Mouse (Mus musculus) midbrain, embryonic 13.5 days (tissue): Measurements from ENCODE around the gene Adam15. TPM values are rescaled to one million over a fixed set of nuclear protein-coding genes. Genes with fewer than 3 reads are reported as not detected.

Experiments
- ATAC-seq: fragments of 200-750 bp; cut with Nextera tagmentation; 2 replicates; pipeline ENCODE4 v1.8.0; 2017; ENCODE audit warnings: mild to moderate bottlenecking, moderate TSS enrichment, moderate library complexity
- H3K27ac ChIP-seq: fragments of 300-500 bp; sonication (generic); 2 replicates; pipeline ENCODE4 v1.5.1; 2015; ENCODE audit warnings: inconsistent platforms, mild to moderate bottlenecking, moderate library complexity
- H3K27me3 ChIP-seq: fragments of 300-500 bp; sonication (generic); 2 replicates; pipeline ENCODE4 v1.6.1; 2015; ENCODE audit warnings: mild to moderate bottlenecking, inconsistent platforms
- H3K36me3 ChIP-seq: fragments of 300-500 bp; sonication (generic); 2 replicates; pipeline ENCODE4 v1.6.1; 2015; ENCODE audit warnings: mild to moderate bottlenecking, inconsistent platforms
- H3K4me1 ChIP-seq: fragments of 300-500 bp; sonication (generic); replicated peaks from 2 replicates; pipeline ENCODE4 v1.6.1; 2015; ENCODE audit warnings: inconsistent platforms
- H3K4me2 ChIP-seq: fragments of 300-500 bp; sonication (generic); replicated peaks from 2 replicates; pipeline ENCODE4 v1.6.1; 2015; ENCODE audit warnings: moderate library complexity, mild to moderate bottlenecking, inconsistent platforms
- H3K4me3 ChIP-seq: fragments of 300-500 bp; sonication (generic); replicated peaks from 2 replicates; pipeline ENCODE4 v1.5.1; 2015; ENCODE audit warnings: mild to moderate bottlenecking, inconsistent platforms
- H3K9ac ChIP-seq: fragments of 300-500 bp; sonication (generic); replicated peaks from 2 replicates; pipeline ENCODE4 v1.6.1; 2015; ENCODE audit warnings: mild to moderate bottlenecking, inconsistent platforms
- H3K9me3 ChIP-seq: fragments of 300-500 bp; sonication (generic); 2 replicates; pipeline ENCODE4 v1.6.1; 2016; ENCODE audit warnings: mild to moderate bottlenecking, inconsistent platforms
- WGBS: fragments of 180-500 bp; shearing (Covaris S2); methylation state at CpG from one replicate; pipeline ENCODE4 v1.1.7; 2015; 5-methylcytosine and 5-hydroxymethylcytosine counted together
- polyA plus RNA-seq: library from polyadenylated mRNA; unstranded; fragments of >200 nt; fragmentation: Nextera tagmentation; extraction: Ambion mirVana; gene quantifications from 2 replicates; pipeline ENCODE4 v1.2.1, GENCODE M21; 2015

Gene Adam15
- polyA plus RNA-seq, 1 experiment from 2014 or later, result 34.2 TPM

DNA sequence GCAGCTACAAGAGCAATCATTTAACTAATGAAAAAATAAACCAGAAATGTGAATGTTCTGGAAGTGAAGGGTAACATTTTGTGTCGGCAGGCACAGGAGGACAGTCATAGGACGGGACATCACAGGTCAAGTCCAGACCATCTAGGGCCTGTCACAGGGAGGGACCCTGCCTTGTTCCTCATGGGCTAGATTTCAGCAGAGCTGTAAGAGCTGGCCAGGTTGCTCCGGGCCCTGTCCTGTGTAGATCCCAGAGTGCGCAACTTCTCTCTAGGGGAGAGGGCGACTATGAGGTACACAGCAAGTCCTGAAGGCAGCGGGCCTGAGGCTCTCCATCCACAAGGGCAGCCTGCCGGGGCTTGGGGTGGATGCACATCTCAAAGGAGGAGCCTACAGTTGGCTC, 11.9 kb upstream of the Adam15 start, which contains the start of gene Dcst2:
Gene Dcst2 (plus strand): TSS at position 301 of the 400 bp plus-strand sequence.
- WGBS, result 86% methylated on average over 7 of the region's 7 CpGs
- ATAC-seq, result no peak

DNA sequence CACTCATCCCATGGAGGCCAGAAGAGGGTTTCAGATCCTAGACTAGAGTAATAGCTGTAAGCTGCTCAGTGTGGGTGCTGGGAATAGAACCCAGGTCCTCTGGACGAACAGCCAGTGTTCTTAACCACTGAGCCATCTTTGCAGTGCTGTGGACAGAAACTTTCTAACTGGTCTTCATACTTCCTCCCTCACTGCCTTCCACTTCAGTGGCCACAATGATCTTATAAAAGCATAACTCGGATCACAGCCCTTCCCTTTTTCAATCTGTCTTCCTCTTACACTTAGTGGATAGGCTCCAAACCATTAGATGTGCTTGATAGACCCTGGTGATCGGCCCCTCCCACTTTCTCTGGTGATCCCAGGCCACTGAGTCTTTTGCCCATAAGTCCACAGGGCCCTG, 10.4 kb upstream of the Adam15 start:
- peaks cover 12% of the 10 kb centered on the region for H3K27me3 ChIP-seq
- 0 out of 2 replicates have a peak, but pooled peaks cover 4% of the 10 kb centered on the region for H3K4me1 ChIP-seq
- H3K4me3 ChIP-seq, result no peak overlapping the region
- no peaks in the 10 kb centered on the region for H3K36me3 ChIP-seq
- no peak overlapping the region for H3K4me2 ChIP-seq
- WGBS, result 84% methylated on average over 3 of the region's 3 CpGs
- no peaks in the 10 kb centered on the region for H3K9me3 ChIP-seq
- ATAC-seq, result no peak
- H3K9ac ChIP-seq, result no peak overlapping the region
- H3K27ac ChIP-seq, result no peak overlapping the region

More for the DNA sequence above, 11.9 kb upstream of the Adam15 start, which contains the start of gene Dcst2:
- no peak within 1 kb of the TSS for H3K4me2 ChIP-seq
- no peaks in the 10 kb centered on the region for H3K9me3 ChIP-seq
- no peaks in the 10 kb centered on the region for H3K36me3 ChIP-seq
- no peak within 1 kb of the TSS for H3K27ac ChIP-seq
- H3K4me1 ChIP-seq, result 0 out of 2 replicates have a peak, but pooled peaks cover 4% of the 10 kb centered on the region
- H3K4me3 ChIP-seq, result no peak within 1 kb of the TSS
- H3K27me3 ChIP-seq, result peaks cover 4% of the 10 kb centered on the region; the same call in 1 of the 2 replicates
- H3K9ac ChIP-seq, result no peak within 1 kb of the TSS

DNA sequence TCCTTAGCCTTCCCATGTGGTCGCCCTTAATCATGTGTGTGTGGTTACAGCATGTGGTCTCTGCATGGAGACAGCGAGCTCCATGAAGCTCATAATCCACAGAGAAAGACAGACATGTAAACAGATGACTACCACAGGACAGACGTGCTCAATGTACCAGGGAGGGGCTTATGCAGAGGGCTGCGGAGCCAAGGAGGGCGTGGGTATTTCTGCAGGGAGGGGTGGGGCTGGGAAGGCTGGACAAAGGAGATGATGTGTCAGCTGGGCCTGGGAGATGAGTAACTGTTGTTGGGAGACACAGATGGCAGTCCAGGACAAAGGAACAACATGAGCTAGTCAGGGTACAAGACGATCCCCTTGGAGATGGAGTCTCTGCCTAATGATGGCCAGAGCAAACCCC, 9.8 kb upstream of the Adam15 start:
- H3K4me2 ChIP-seq, result no peak overlapping the region
- 0 out of 2 replicates have a peak, but pooled peaks cover under 1% of the 10 kb centered on the region for H3K4me1 ChIP-seq
- H3K9me3 ChIP-seq, result no peaks in the 10 kb centered on the region
- ATAC-seq, result no peak
- no peaks in the 10 kb centered on the region for H3K36me3 ChIP-seq
- no peak overlapping the region for H3K9ac ChIP-seq
- no peak overlapping the region for H3K27ac ChIP-seq
- no peak overlapping the region for H3K4me3 ChIP-seq
- H3K27me3 ChIP-seq, result peaks cover 13% of the 10 kb centered on the region
- WGBS, result 73% methylated on average over 6 of the region's 6 CpGs

DNA sequence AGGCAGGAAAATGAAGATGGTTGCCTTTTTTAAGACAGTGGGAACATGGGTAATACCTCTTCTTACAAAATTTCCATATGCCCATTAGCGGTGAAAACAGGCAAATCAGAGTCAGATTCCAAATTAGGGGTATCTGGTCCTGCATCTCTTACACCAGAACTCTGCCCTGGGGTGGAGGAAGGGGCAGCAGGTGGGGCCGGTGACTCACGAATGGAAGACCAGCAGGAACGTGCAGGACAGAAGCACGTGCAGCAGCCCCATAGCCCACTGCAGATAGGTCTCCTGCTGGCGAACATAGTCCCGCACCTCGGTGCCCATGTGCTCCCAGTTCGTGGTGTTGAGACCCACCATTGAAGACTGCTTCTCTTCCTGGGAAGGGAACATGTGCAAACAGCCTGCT, 6.2 kb upstream of the Adam15 start:
- Histone ChIP-seq H3K36me3 (no peaks in the 10 kb centered on the region), H3K4me2 (no peak overlapping the region), H3K4me1 (no peaks in the 10 kb centered on the region; the same call in 1 of the 2 replicates), H3K27ac (no peak overlapping the region), H3K27me3 (peaks cover 39% of the 10 kb centered on the region), H3K9me3 (no peaks in the 10 kb centered on the region), H3K9ac (no peak overlapping the region), H3K4me3 (no peak overlapping the region)
- WGBS, result 77% methylated on average over 9 of the region's 9 CpGs
- ATAC-seq, result no peak

DNA sequence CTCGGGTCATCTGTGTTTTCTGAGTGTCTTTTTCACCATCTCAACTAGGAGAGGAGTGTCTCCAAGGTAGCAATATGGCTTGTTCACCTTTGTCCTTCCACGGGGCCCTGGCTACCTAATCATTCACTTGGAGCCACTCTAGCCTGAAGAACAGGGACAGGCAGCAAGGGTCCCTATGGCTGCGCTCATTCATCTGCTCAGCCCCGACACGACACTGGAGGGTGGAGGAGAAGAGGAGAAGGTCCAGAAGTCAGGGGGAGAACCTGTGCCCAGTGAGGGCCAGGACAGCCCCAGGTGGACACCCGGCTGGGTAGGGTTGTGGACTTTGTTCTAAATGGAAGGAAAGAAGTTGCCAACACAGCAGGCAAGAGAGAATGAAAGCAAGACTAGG, 5.7 kb upstream of the Adam15 start:
- Histone ChIP-seq H3K27me3 (peaks cover 42% of the 10 kb centered on the region), H3K4me2 (no peak overlapping the region), H3K9me3 (no peaks in the 10 kb centered on the region), H3K4me3 (no peak overlapping the region), H3K36me3 (no peaks in the 10 kb centered on the region), H3K9ac (no peak overlapping the region), H3K27ac (no peak overlapping the region), H3K4me1 (peaks cover 4% of the 10 kb centered on the region)
- WGBS, result 85% methylated on average over 6 of the region's 6 CpGs
- ATAC-seq, result no peak

DNA sequence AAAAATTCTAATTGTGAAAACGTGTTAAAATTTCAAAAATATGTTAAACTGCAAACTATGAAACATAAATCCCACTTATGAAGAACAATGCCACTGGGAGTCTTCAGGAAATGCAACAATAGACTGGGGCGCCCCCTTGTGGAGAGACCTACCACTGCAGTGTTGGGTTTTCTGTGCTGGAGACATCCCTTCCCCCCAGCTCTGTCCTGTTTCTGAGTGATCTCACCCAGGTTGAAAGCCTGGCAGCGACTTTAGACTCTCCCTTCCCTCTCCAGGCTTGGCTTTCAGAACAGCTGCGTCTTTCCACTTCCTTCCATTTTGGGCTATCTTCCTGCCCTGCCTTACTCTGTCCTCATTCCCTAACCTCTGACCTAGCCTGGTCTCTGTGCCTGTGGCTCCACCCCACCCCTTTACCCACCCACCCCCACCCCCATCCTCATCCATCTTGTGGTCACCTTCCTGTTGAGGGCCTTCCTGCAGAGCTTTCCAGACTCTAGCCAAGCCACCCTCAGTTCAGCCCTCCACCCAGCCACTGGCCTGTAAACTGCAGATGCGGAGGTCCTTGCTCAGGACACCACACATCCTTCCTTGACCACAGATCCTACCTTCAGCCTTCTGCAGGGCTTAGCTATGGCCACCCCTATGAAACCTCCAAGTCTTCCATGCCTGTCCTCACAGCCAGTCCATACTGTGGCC, 5.2 kb upstream of the Adam15 start:
- H3K27me3 ChIP-seq, result peaks cover 44% of the 10 kb centered on the region
- peaks cover 8% of the 10 kb centered on the region for H3K4me1 ChIP-seq
- WGBS, result 19% methylated on average over 5 of the region's 5 CpGs
- H3K9me3 ChIP-seq, result no peaks in the 10 kb centered on the region
- H3K4me2 ChIP-seq, result no peak overlapping the region
- H3K9ac ChIP-seq, result no peak overlapping the region
- H3K27ac ChIP-seq, result no peak overlapping the region
- H3K36me3 ChIP-seq, result no peaks in the 10 kb centered on the region
- no peak overlapping the region for H3K4me3 ChIP-seq
- ATAC-seq, result 0 out of 2 replicates have a peak, but pooled peaks have one; percentile 31

DNA sequence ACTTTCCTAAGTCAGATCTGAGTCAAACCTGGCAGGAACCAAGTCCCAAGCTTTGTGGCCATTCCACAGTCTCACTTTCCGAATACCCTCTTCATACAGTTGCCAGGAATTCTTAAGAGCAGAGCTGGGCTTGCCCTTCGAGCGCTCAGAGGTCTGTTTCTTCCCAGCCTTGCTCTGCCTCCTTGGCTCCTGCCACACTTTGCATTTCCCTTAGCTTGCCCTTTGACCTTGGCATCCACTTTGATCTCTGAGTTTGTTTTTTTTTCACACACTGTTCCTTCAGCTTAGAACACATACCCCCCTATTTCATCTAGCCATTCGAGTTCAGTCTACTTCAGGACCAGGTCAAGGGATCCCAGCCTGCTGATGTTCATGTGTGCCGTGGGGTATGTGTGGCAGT, 1.5 kb upstream of the Adam15 start:
- 78% methylated on average over 5 of the region's 5 CpGs for WGBS
- Histone ChIP-seq H3K4me1 (peaks cover 20% of the 10 kb centered on the region), H3K9ac (no peak overlapping the region), H3K9me3 (no peaks in the 10 kb centered on the region), H3K27ac (no peak overlapping the region), H3K36me3 (no peaks in the 10 kb centered on the region), H3K27me3 (peaks cover 57% of the 10 kb centered on the region), H3K4me3 (no peak overlapping the region), H3K4me2 (no peak overlapping the region)
- no peak for ATAC-seq

DNA sequence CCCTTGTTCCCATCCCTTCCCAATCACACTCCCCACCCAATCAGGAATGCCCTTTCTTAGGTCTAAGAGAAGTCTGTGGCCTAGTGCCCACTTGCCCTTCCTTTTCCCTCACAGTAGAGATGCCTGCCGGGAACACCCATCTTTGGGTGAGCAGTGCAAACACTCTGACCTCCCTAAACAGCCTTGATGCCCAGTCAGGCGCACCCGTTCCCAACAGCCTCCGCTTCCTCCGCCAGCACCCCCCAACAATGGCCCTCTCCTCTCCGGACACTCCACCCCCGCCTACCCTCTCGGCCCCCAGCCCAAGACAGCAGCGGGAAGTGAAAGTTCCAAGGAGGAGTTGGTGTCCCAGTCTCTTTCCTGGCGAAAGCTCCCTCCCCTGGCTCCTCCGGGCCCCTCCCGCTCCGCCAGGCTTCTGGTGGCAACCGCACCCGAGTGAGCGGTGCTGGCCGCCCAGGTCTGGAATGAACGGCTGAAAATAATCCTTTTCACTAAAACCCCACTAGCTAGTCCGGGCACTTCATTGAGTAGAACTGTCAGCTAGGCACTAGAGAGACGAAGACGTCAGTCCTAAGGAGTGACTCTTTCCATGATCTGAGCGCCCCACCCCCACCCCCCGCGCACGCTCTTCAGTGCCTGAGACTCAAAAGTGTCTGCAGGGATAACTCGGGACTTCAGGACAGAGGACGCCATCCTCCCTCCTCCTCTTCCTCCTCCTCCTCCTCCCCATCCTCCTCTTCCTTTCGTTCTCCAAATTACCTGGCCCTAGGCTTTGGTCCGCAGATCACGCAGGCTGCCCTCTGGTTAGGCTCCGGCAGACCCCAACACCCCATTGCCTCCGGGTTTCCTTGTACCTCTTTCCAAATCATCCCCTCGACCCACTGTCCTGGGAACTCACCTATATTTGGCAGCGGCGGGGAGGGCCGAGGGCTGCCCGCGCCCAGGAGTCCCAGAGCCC, 606 bp downstream of the Adam15 start:
- WGBS, result under 1% methylated on average over 38 of the region's 38 CpGs
- ATAC-seq, result peak; percentile 44
- peaks cover 11% of the 10 kb centered on the region for H3K36me3 ChIP-seq

DNA sequence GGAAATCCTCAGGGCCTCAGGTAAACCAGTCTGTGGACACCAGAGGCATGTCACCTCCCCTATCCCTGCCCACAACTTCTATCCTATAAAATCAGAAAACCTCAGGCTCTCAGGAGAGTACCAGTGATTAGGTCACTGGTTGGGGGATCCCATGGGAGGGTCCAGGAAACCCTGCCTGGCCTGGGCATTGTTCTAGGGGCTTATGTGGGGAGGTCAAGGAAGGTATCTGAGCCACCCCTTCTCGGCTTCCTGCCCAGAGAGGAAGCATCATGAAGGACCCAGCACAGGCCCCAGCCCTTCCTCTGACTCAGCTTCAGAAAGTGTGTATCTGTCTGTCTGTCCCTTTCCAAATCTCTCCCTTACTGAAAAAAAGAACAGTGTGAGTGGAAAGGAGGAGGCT, 1.9 kb downstream of the Adam15 start:
- no peak for ATAC-seq
- H3K4me2 ChIP-seq, result no peak overlapping the region
- WGBS, result 53% methylated on average over 1 of the region's 1 CpGs
- H3K27me3 ChIP-seq, result peaks cover 40% of the 10 kb centered on the region
- H3K4me3 ChIP-seq, result no peak overlapping the region
- no peaks in the 10 kb centered on the region for H3K9me3 ChIP-seq
- no peak overlapping the region for H3K27ac ChIP-seq
- peaks cover 20% of the 10 kb centered on the region for H3K4me1 ChIP-seq
- H3K9ac ChIP-seq, result 0 out of 2 replicates have a peak overlapping the region, but pooled peaks have one; percentile 19
- H3K36me3 ChIP-seq, result peaks cover 22% of the 10 kb centered on the region

More for the DNA sequence above, 606 bp downstream of the Adam15 start:
- Histone ChIP-seq H3K9me3 (no peaks in the 10 kb centered on the region), H3K9ac (peak overlapping the region; percentile 77), H3K4me3 (peak overlapping the region; percentile 62), H3K4me1 (peaks cover 20% of the 10 kb centered on the region), H3K27ac (peak overlapping the region; percentile 86; the same call in 1 of the 2 replicates), H3K4me2 (peak overlapping the region; percentile 90), H3K27me3 (peaks cover 48% of the 10 kb centered on the region)

DNA sequence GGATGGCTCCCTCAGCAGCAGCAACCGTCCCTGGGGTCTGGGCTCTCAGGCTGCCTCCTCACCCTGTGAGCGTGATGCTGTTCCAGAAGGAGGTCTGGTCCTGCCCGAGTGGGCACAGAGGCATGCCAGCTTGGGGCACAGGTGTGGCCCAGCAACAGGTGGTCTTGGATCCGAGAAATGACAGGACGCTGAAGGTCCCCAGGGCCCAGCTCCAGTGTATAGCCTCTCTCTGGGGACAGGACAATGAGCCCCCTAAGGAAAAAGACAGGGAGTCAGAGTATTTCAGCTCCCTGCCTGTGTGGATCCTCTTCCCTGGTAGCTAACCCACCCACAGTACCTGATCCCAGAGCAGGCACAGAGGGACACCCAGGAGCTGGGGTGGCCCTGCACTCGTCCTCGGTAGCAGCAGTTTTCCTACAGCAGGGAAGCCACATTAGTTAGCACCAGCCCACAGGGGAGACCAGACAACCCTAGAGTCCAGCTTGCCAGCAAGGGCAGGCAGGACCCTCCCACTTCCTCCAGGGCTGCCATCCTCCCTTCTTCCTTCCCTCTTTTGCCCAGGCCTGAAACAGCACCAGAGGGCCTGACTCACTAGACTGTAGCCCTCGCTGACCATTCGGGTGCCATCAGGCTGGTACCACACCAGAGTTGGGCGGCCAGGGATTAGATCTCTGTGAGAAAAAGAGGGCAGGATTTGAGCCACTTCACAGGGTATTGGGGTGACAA, 2.8 kb downstream of the Adam15 start:
- no peak overlapping the region for H3K9ac ChIP-seq
- ATAC-seq, result no peak
- H3K4me2 ChIP-seq, result no peak overlapping the region
- no peaks in the 10 kb centered on the region for H3K9me3 ChIP-seq
- H3K27ac ChIP-seq, result no peak overlapping the region
- no peak overlapping the region for H3K4me3 ChIP-seq
- 81% methylated on average over 10 of the region's 10 CpGs for WGBS
- peaks cover 26% of the 10 kb centered on the region for H3K36me3 ChIP-seq
- H3K27me3 ChIP-seq, result peaks cover 31% of the 10 kb centered on the region
- H3K4me1 ChIP-seq, result peaks cover 20% of the 10 kb centered on the region

DNA sequence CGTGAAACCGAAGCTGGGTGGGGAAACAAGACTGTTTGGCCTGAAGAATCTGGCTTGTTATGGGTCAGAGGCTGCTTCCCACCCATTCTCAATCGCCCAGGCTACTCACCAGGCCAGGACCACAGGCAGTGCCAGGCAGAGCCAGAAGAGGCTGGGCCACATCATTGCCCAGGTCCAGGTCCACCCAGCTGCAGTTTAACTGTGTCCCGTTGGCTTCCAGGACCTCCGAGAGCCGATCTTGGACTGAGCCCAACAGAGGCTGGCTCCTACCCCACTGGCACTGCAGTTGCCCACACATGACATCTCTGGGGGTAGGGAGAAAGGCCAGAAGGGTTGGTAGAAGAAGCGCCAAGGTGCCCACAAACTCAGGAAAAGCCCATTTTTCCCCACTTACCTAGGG, 6.5 kb downstream of the Adam15 start:
- 87% methylated on average over 7 of the region's 7 CpGs for WGBS
- Histone ChIP-seq H3K4me2 (no peak overlapping the region), H3K36me3 (peaks cover 26% of the 10 kb centered on the region), H3K9ac (no peak overlapping the region), H3K4me1 (peaks cover 27% of the 10 kb centered on the region), H3K4me3 (no peak overlapping the region), H3K9me3 (no peaks in the 10 kb centered on the region), H3K27ac (no peak overlapping the region), H3K27me3 (peaks cover 15% of the 10 kb centered on the region)
- no peak for ATAC-seq
